Mouse (Mus musculus) urinary bladder, postnatal 36 days (tissue): Measurements from ENCODE around the gene Zfp62.
"Not testable (repeated sequence)": the region's sequence is repeated elsewhere in the genome, so short reads cannot be mapped to it uniquely, and the experiment has no call there.

Experiments used
- DNase-seq, 2 experiments: peaks; one replicate each; pipeline ENCODE4 v3.0.0; 2022; ENCODE audit warnings: low spot score in 2 of 2, mixed read lengths in 1 of 2

The Zfp62 gene

GRCm38 (mm10) chr11:49203129-49203768, at the start of gene Zfp62:
TSS of gene Zfp62 (plus strand) at chr11:49203292.
- DNase-seq: peak; percentile 86 to 94

- DNase-seq: no peak
Observed at GRCm38 (mm10) chr11:49154077-49154476, 49.0 kb upstream of the Zfp62 start, which contains the start of gene Olfr1394. TSS of gene Olfr1394 (plus strand) at chr11:49154377.

GRCm38 (mm10) chr11:49156821-49157814, 46.0 kb upstream of the Zfp62 start:
- DNase-seq: no peak

GRCm38 (mm10) chr11:49168839-49169611, 34.1 kb upstream of the Zfp62 start:
- DNase-seq: no peak

- DNase-seq: no peak
Observed at GRCm38 (mm10) chr11:49170576-49170975, 32.5 kb upstream of the Zfp62 start.

GRCm38 (mm10) chr11:49175345-49175744, 27.7 kb upstream of the Zfp62 start:
- no peak for DNase-seq

GRCm38 (mm10) chr11:49176047-49176779, 26.9 kb upstream of the Zfp62 start:
- DNase-seq: not testable (repeated sequence)

- no peak for DNase-seq
Observed at GRCm38 (mm10) chr11:49183172-49183571, 19.9 kb upstream of the Zfp62 start.

- DNase-seq: no peak
Observed at GRCm38 (mm10) chr11:49186452-49186851, 16.6 kb upstream of the Zfp62 start.

GRCm38 (mm10) chr11:49186955-49187488, 16.1 kb upstream of the Zfp62 start, which contains the start of gene Btnl9:
TSS of gene Btnl9 (minus strand) at chr11:49187159.
- DNase-seq: no peak

GRCm38 (mm10) chr11:49187701-49188100, 15.4 kb upstream of the Zfp62 start:
- no peak for DNase-seq

GRCm38 (mm10) chr11:49189737-49190136, 13.4 kb upstream of the Zfp62 start:
- DNase-seq: peak; percentile 55 to 62

GRCm38 (mm10) chr11:49191083-49191482, 12.0 kb upstream of the Zfp62 start:
- no peak for DNase-seq

GRCm38 (mm10) chr11:49194771-49195170, 8.3 kb upstream of the Zfp62 start:
- DNase-seq: not testable (repeated sequence)

GRCm38 (mm10) chr11:49195819-49196322, 7.2 kb upstream of the Zfp62 start:
- DNase-seq: no peak

- no peak for DNase-seq
Observed at GRCm38 (mm10) chr11:49200666-49201065, 2.4 kb upstream of the Zfp62 start.

- DNase-seq: no peak
Observed at GRCm38 (mm10) chr11:49201142-49201541, 1.9 kb upstream of the Zfp62 start.

- no peak for DNase-seq
Observed at GRCm38 (mm10) chr11:49202071-49202470, 1.0 kb upstream of the Zfp62 start.

GRCm38 (mm10) chr11:49202523-49203061, 500 bp upstream of the Zfp62 start:
- DNase-seq: peak in 1 of 2 experiments; percentile 28

- no peak for DNase-seq
Observed at GRCm38 (mm10) chr11:49203771-49204497, 842 bp downstream of the Zfp62 start.
